Mouse (Mus musculus) erythroblast, adult 5-6 weeks (primary cell): ENCODE results near the gene Zbtb20. TPM values are rescaled to one million over a fixed set of nuclear protein-coding genes. Genes with fewer than 3 reads are reported as not detected.

Source experiments
- ATAC-seq: replicated peaks from 2 replicates; pipeline ENCODE4 v1.8.0; 2016; ENCODE audit warnings: moderate number of reproducible peaks, mild to moderate bottlenecking, moderate TSS enrichment, inconsistent platforms; ENCODE audit not compliant: poor library complexity, low FRiP score, severe bottlenecking
- total RNA-seq, 2 experiments: library from RNA; stranded (forward) in 1 of 2; stranded (reverse) in 1 of 2; fragments of 150-400 nt in 1 of 2; fragments of 200-764, 138-1000 nt in 1 of 2; gene quantifications; 2 replicates each; pipeline versions ENCODE4 v1.2.3 to v1.2.4; 2015 to 2017; ENCODE audit warnings: low replicate concordance in 2 of 2

Gene Zbtb20
- total RNA-seq, 2 experiments from 2014 or later: 2.5 to 3.3 TPM

DNA sequence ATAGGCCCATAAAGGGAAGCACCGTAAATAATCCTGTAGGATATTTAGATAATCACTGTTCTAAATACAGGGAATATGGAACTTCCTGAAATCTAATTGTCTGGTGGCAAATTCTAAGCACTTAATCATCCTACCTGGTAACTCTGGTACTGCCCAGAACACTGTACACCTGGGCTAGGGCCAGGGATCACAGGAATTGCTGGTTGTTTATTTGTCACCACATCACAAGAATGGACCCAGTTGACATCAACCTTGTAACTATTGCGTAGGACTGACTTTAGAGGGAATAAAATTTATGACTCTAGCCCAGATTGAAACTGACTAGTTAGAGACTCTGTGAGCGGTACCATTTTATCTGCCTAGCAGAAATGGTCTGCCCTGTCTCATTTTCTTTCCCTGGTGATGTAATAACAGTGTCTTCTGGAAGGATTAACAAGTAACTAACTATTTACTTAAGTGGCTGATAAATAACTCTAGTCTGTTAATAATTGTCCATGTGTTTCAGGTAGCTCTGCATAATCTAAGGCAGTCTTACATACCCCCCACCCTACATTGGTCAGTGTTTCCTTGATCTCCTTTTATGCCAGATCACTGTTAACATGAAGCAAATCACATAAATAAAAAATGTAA, 194.1 kb downstream of the Zbtb20 start:
- no peak for ATAC-seq

- ATAC-seq: no peak
These were observed 196.2 kb downstream of the Zbtb20 start for GRCm38 (mm10) chr16:43071875-43072274.

- no peak for ATAC-seq
These were observed 197.3 kb downstream of the Zbtb20 start for GRCm38 (mm10) chr16:43072818-43073594.

- no peak for ATAC-seq
These were observed 204.7 kb downstream of the Zbtb20 start for GRCm38 (mm10) chr16:43080403-43080802.

GRCm38 (mm10) chr16:43080923-43081702, 205.4 kb downstream of the Zbtb20 start:
- ATAC-seq: no peak

- no peak for ATAC-seq
These were observed 206.3 kb downstream of the Zbtb20 start for GRCm38 (mm10) chr16:43081995-43082394.

DNA sequence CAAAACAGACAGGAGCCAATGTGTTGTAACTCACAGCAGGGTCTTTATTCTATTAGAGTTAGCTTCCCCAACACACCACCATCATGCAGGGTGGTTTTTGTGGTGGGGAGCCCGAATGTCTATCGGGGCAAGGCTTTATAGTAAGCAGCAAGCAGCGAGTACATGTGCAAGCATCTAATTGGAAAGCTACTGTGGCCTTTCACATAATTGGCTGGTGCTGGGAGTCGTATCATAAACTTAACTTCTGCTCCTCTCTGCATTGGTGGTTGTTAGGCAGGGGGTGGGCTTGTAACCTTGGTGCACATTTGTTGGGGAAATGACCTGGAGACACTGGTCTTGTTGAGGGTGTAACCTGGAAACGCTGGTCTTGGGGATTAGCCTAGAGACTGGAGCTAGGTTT, 207.1 kb downstream of the Zbtb20 start:
- no peak for ATAC-seq

DNA sequence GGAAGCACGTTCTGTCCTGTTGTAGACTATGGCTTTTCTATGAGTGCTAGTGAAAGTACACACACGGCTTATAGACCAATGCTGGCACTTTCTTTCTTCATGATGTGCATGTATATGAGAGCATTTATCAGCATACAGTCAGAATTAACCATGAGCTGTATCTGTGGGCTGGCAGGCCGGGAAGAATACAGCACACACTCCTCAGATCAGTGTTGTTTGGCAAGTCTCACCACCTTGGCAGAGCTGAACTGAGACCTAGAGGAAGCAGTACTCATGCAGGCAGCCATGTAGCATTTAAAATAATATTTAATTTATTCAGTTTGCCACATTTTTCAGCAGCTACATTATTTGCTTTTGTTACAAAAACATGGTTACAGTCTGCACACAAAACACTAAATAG, 214.5 kb downstream of the Zbtb20 start:
- no peak for ATAC-seq

GRCm38 (mm10) chr16:43094161-43094560, 218.5 kb downstream of the Zbtb20 start:
- no peak for ATAC-seq

- no peak for ATAC-seq
These were observed 219.1 kb downstream of the Zbtb20 start for GRCm38 (mm10) chr16:43094756-43095155.

GRCm38 (mm10) chr16:43096040-43096439, 220.4 kb downstream of the Zbtb20 start:
- no peak for ATAC-seq

DNA sequence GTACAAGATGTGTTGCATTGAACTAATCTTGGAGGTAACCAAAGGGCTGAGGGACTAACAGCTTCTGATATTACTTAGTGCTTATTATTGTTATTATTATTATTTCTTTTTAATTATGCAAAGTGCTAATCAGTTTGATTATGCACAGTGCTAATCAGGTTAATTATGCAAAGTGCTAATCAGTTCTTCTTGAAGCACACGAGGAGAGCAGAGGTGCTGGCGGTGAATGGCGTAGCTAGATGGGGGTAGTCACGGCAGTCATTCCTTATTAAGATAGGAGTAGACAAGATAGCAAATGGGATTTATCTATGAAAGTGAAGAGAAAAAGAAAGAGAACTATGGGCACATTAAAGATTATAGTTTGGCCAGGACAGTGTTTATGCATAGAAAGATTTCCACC, 222.5 kb downstream of the Zbtb20 start:
- ATAC-seq: no peak

- ATAC-seq: no peak
These were observed 223.0 kb downstream of the Zbtb20 start for GRCm38 (mm10) chr16:43098666-43099065.

DNA sequence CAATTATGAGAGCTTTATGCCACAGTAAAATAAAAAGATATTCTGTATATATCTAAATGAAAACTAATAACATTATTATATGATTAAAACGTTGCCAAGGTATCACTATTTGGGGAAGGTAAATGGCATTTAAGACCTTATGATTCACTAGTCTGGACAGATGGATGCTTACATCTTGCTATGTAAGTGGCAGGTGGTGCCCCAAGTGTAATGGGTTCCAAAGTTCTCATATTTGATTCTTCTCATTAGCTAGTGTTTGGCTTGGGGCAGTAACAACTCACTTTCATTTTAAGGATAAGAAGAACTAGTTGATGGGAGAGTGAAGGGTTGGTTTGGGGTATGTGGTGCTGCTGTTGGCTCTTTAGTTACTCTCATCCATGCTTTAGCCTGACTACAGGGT, 235.6 kb downstream of the Zbtb20 start:
- no peak for ATAC-seq

- ATAC-seq: no peak
These were observed 238.3 kb downstream of the Zbtb20 start for GRCm38 (mm10) chr16:43113968-43114367.

DNA sequence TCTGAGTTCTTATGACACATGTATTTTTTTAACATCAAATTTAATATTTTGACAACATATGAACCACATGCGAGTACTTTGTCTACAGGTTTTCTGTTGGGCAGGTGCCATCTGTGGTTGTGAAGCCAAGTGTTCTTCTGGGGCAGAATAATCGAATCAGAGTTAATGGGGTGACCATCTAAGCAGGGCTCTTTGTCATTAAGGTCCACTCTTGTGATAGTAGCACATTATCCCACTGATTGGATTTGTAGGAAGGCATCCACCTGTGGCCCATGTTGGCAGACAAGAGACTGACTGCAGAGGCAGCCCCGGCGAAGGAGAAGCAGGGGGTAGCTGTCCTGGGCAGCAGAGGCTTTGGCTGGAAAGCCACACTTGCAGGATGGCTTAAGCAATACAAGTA, 254.3 kb downstream of the Zbtb20 start:
- ATAC-seq: no peak

- ATAC-seq: no peak
These were observed 254.9 kb downstream of the Zbtb20 start for GRCm38 (mm10) chr16:43130583-43130982.

DNA sequence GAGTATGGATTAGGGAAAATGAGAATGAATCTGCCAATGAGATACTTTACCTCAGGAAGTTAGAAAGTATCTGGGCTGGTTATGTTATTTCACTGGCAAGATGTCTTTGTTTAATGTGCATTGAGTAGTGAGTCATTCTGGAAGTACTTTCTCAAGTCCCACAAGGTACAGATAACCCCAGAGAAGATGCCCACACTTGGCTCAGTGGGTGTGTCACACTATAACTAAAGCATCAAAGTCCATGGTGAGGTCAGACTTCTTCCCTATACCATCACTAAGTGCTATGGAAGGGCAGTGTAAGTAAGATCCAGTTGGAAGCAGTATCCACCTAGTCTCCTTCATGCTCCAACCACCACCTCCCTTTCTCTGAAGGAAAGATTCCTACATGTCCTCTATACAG, 255.4 kb downstream of the Zbtb20 start:
- ATAC-seq: no peak

DNA sequence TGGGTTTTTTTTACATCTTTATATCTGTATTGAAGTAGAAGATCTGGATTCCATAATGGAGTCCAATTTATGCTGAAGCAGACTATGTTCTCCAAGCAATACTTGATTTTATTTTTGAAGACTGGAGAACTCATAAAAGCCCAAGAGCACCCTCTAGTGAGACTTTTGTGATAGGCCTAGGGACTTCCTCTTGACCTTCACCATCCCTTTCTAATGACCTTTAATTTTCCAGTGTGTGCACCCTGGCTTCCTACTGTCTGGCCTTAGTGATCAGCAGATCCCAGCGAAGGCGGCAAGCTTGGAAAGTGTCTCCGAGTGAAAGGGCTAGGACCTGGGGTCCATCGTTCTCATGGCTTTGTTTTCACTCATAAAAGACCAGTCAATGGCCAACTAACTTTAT, 292.8 kb downstream of the Zbtb20 start:
- ATAC-seq: no peak

DNA sequence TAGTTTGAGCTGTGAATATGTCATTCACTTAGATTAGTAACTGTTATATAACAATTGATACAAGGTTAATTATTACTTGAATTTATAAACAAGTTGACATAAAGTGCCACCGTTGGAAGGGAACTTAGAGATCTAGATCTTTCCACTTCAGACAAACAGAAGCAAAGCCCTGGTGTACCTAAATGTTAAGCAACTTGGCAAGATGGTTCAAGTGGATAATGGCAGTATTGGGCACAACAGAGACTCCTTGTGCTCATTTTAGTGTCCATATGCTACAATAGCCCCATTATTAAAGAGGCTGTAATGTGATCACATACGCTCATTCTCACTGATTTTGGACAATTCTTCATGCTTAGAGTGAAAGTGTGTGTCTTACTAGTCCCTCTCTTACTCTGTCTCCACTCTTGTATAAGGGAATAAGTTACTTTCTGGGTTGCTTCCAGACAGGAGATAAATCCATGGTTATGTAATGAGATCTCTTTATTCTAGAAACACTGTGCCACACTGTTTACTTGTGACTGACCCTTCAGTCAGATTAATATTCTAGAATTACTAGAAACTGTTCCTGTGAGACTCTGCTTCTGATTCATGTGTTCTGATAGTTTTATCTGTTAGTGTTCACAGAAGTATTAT, 293.7 kb downstream of the Zbtb20 start:
- ATAC-seq: no peak
